ENCODE assay signal across 8 mouse cellular contexts in the genomic region with DNA sequence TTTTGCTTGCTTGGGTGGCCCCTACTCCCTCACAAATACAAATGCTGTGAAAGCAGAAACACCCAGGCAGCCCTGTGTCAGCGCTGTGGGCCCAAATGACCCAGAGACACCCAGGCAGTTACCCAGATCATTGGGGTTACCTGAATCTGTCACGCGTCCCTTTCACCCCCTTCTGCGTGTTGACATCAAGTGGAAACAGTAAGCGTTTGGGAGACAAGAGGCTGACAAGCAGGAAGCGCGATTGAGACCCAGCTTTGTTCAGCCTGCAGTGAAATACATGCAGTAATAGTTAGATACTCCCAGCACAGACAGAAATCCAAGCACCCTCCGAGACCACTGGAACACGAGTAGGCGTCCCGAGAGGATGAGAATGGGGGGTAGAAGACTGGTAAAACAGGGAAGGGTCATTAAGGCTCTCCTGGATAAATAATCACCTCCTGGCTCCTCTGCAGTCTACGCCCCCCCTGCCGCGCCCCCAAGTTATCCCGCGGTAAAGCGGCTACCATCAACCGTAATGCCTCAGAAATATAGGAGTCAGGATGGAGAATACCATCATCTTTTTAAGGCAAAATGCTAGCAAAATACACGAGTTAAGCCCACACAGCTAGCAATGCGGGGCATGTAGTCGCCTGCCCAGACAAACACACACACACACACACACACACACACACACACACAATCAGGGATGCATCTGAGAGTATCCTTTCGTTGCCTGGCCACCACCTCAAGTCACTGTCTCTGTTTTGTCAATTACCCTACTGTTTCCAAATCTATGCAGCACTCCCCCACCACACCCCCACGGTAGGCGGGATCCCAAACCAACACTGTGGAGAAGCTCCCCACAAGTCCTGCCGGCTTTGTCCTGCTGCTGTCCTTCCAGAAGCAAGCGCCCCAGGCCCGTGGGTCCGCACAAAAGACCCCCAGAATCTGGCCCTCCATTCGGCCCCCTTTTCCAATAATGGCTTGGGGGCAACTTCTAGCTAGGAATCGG. TPM values are rescaled to one million over a fixed set of nuclear protein-coding genes. Genes with fewer than 3 reads are reported as not detected.
DNase-seq lines count a peak whose midpoint lies in the region; ATAC-seq lines count a peak whose summit lies in the region.
"Had no signal": no experiment of that assay in that cellular context is flagged by ENCODE, and none has a peak within 500 bp of the region (broad histone marks: within the 10 kb centered on the region; RNA-seq: fewer than 3 reads in every experiment).

No protein-coding gene starts in this region.

- no peaks in the 10 kb centered on the region for H3K9me3 ChIP-seq in intestine, embryonic 14.5 days (ENCODE audit: control insufficient read depth, low read length)
- no peaks in the 10 kb centered on the region for H3K9me3 ChIP-seq in limb, embryonic 12.5 days
- no peaks in the 10 kb centered on the region for H3K9me3 ChIP-seq in midbrain, embryonic 16.5 days (replicated peaks; ENCODE audit: control insufficient read depth, low read length, poor library complexity, severe bottlenecking)

- peak overlapping the region; percentile 33 for H3K27ac ChIP-seq in brown adipose tissue, adult 24 weeks (replicated peaks; ENCODE audit: low read depth, low read length)
- H3K27ac ChIP-seq in intestine, embryonic 14.5 days (ENCODE audit: low read depth), result no peak overlapping the region
- no peak overlapping the region for H3K27ac ChIP-seq in limb, embryonic 12.5 days
- H3K27ac ChIP-seq in midbrain, embryonic 16.5 days (ENCODE audit: low read length), result peak overlapping the region; percentile 87

- ATAC-seq in intestine, embryonic 14.5 days (replicated peaks; ENCODE audit: low FRiP score, low TSS enrichment, low read depth), result no peak; the same call in 1 of the 2 replicates
- ATAC-seq in limb, embryonic 12.5 days (ENCODE audit: insufficient number of reproducible peaks, insufficient read depth, low FRiP score, low TSS enrichment, low read depth), result 0 out of 2 replicates have a peak, but pooled peaks have one; percentile 44
- peak; percentile 72 for ATAC-seq in midbrain, embryonic 16.5 days

- H3K4me1 ChIP-seq in brown adipose tissue, adult 24 weeks (ENCODE audit: control insufficient read depth, insufficient read depth, insufficient read length, low read length), result no peaks in the 10 kb centered on the region
- no peaks in the 10 kb centered on the region for H3K4me1 ChIP-seq in intestine, embryonic 14.5 days (replicated peaks; ENCODE audit: control insufficient read depth, insufficient read depth, low read length)
- peaks cover 8% of the 10 kb centered on the region; the same call in 1 of the 2 replicates for H3K4me1 ChIP-seq in limb, embryonic 12.5 days (replicated peaks)
- peaks cover 11% of the 10 kb centered on the region for H3K4me1 ChIP-seq in midbrain, embryonic 16.5 days (ENCODE audit: control insufficient read depth, insufficient read depth, low read length)

- H3K27me3 ChIP-seq in intestine, embryonic 14.5 days (replicated peaks; ENCODE audit: control insufficient read depth, insufficient read depth, low read length), result 0 out of 2 replicates have a peak, but pooled peaks cover 10% of the 10 kb centered on the region
- peaks cover 23% of the 10 kb centered on the region for H3K27me3 ChIP-seq in limb, embryonic 12.5 days
- H3K27me3 ChIP-seq in midbrain, embryonic 16.5 days (ENCODE audit: control insufficient read depth, insufficient read depth, low read depth, low read length), result no peaks in the 10 kb centered on the region

- no peaks in the 10 kb centered on the region for H3K36me3 ChIP-seq in intestine, embryonic 14.5 days (ENCODE audit: control insufficient read depth, insufficient read depth, low read length)
- H3K36me3 ChIP-seq in limb, embryonic 12.5 days, result no peaks in the 10 kb centered on the region
- no peaks in the 10 kb centered on the region for H3K36me3 ChIP-seq in midbrain, embryonic 16.5 days (ENCODE audit: control insufficient read depth, insufficient read depth, low read length)

- peak overlapping the region; percentile 65 for H3K9ac ChIP-seq in intestine, embryonic 14.5 days (ENCODE audit: low read length)
- H3K9ac ChIP-seq in limb, embryonic 12.5 days (replicated peaks), result peak overlapping the region; percentile 71
- peak overlapping the region; percentile 89 for H3K9ac ChIP-seq in midbrain, embryonic 16.5 days (ENCODE audit: low read depth, low read length)

- 6% methylated on average over 30 of the region's 30 CpGs for WGBS in intestine, embryonic 14.5 days
- WGBS in limb, embryonic 12.5 days, result 5% methylated on average over 30 of the region's 30 CpGs
- 5% methylated on average over 30 of the region's 30 CpGs for WGBS in midbrain, embryonic 16.5 days

- intact Hi-C loops in gastrocnemius, postnatal 36 days (cut with DNase I), result no loop called here

- peak; percentile 45 for DNase-seq in embryo, embryonic 10.5 days (ENCODE audit: low spot score)
- peak; percentile 24 to 31 for DNase-seq in gastrocnemius, postnatal 36 days
- DNase-seq in intestine, embryonic 14.5 days (ENCODE audit: low spot score), result peak; percentile 69
- DNase-seq in testis, postnatal 10 days (ENCODE audit: low spot score), result peak; percentile 82

- peak overlapping the region; percentile 69 for H3K4me2 ChIP-seq in intestine, embryonic 14.5 days (ENCODE audit: low read length)
- peak overlapping the region; percentile 95 for H3K4me2 ChIP-seq in limb, embryonic 12.5 days
- H3K4me2 ChIP-seq in midbrain, embryonic 16.5 days (ENCODE audit: low read length), result peak overlapping the region; percentile 76

- H3K4me3 ChIP-seq in brown adipose tissue, adult 24 weeks (ENCODE audit: insufficient read depth, low read depth, low read length), result peak overlapping the region; percentile 82
- H3K4me3 ChIP-seq in intestine, embryonic 14.5 days (ENCODE audit: low read depth, low read length), result peak overlapping the region; percentile 63
- peak overlapping the region; percentile 69 for H3K4me3 ChIP-seq in limb, embryonic 12.5 days (replicated peaks)
- H3K4me3 ChIP-seq in midbrain, embryonic 16.5 days (ENCODE audit: low read depth, low read length), result peak overlapping the region; percentile 78

RNA-seq across cellular contexts. Expression of a gene that starts 1.3 kb away (rescaled TPM):
- 12.9 and 15.9 TPM in 2 replicates for polyA plus RNA-seq in brown adipose tissue, adult 24 weeks (2012; ENCODE audit: insufficient read depth, insufficient read length, missing spikeins)
- under 1 TPM; 0.41 to 0.49 TPM for total RNA-seq in gastrocnemius, postnatal 36 days (2021)
- 1.5 and 2.1 TPM in 2 replicates for polyA plus RNA-seq in intestine, embryonic 14.5 days (2014; fragmentation: Nextera tagmentation; extraction: Ambion mirVana)
- 1.2 and 1.3 TPM in 2 replicates for polyA plus RNA-seq in limb, embryonic 12.5 days (2016; fragmentation: Nextera tagmentation; extraction: Ambion mirVana)
- polyA plus RNA-seq in midbrain, embryonic 16.5 days (2015; fragmentation: Nextera tagmentation; extraction: Ambion mirVana), result 26.7 and 29.6 TPM in 2 replicates
- total RNA-seq: hematopoietic stem cell, adult 5-6 weeks had no signal

Comparison
In these comparisons a context has a peak if more than half of its experiments do, and no peak if none do; other contexts are left out.
1. H3K27ac ChIP-seq: peak in brown adipose tissue, adult 24 weeks (single experiment) and midbrain, embryonic 16.5 days (single experiment); none in intestine, embryonic 14.5 days (single experiment) and limb, embryonic 12.5 days (single experiment).
2. DNase-seq: peak in every context shown above with its lines; median percentile 82 in testis, postnatal 10 days; 69 in intestine, embryonic 14.5 days; 45 in embryo, embryonic 10.5 days; 28 in gastrocnemius, postnatal 36 days.
3. Peak in every context shown above with its lines, with median percentiles within 50 percentile points of each other: H3K4me3 ChIP-seq, H3K4me2 ChIP-seq and H3K9ac ChIP-seq.